Mouse (Mus musculus): ENCODE results near the gene Kif13a. TPM values are rescaled to one million over a fixed set of nuclear protein-coding genes. Genes with fewer than 3 reads are reported as not detected.

The Kif13a gene
- polyA plus RNA-seq, 1 experiment from 2014 or later = 38.7 TPM

DNA sequence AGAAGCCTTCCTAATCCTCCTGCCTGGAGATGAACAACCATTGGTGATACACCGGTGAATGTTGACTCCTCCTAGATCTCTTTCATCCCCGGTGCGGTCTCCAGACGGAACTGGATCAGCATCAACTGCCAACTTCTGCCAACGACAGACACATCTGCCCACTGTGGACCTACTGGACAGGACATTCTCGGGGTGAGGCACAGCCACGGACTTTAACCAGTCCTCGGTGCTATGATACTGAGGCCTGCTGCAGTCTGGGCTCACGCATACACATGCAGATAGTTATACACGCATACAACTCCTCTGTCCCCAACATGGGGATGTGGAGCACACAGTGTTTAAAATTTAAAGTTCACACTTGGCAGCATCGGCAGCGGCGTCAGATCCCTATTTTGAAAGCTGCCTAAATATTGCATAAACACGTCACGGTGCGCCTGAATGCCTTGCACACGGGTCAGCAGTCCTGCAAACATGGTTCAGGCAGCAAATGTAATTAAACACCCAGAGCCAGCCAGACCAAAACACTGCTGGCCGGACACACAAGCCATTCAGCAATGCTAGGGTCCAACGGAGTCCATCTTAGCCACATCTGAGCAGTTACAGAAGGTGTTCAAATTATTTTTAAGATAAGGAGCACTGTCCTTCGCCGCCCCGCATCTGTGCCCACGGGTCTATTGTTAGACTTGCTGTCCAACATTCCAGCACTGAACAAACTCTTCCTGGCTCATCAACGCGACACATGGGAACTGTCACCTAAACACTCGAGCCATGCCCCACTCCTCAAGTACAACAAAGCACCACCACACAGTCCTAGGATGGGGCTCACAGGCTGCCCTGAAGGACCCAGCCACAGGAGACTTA, 44.5 kb downstream of the Kif13a start:
- CTCF ChIA-PET = no interaction called here
- H3K27me3 ChIP-seq = no peaks in the 10 kb centered on the region
- ATAC-seq (no peak), DNase-seq (ENCODE audit: low read depth, low spot score) (no peak)
- POLR2A ChIA-PET = no interaction called here
- in situ Hi-C loops (cut with MboI; ENCODE audit: low pct_unique_long_range_greater_than_20kb) = no loop called here
- no peak for TF ChIP-seq CTCF (IDR thresholded peaks at IDR 0.05)

DNA sequence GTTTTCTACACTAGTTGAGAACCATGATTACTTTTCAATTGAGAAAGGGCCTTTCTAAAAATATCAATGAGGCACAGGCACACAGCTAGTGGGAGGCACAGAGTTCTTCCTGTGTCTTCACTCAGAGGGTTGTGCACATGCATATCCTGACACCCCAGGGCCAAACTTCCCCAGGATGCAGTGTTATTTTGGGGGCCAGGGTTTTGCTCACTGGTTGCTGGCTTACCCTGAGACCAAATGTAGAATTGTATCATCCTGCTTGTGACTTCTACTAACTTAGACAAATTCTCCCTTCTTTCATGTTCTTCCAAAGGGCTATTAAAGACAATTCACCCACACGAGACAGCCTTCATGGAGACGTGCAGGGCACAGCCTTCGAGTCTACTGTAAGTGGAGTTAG, 45.7 kb downstream of the Kif13a start:
- POLR2A ChIA-PET = no interaction called here
- ATAC-seq (no peak), DNase-seq (ENCODE audit: low read depth, low spot score) (no peak)
- in situ Hi-C loops (cut with MboI; ENCODE audit: low pct_unique_long_range_greater_than_20kb) = no loop called here
- CTCF ChIA-PET = interaction anchor here (1.0 kb wide), 1 partner anchor 8 kb away, joined by 3 read pairs; no protein-coding TSS in a partner anchor
- no peak for TF ChIP-seq CTCF (IDR thresholded peaks at IDR 0.05)
- H3K27me3 ChIP-seq = no peaks in the 10 kb centered on the region

DNA sequence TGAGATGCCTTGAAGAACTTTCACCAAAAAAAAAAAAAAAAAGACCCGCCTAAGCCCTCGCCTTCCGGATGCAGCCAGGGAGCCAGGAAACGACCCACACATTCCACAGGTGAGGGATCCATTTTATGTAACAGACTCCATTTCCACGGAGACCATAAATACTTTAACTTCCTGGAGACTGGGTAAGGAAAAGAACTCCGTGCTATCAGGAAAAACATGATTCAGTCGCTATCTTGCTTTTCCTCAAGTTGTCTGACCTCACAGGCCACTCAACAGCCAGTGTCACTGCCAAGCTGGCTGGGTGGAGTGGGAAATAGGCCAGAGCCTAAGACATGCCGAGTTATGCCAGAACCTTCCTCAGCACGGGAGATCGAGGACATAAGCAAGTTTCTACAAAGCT, 46.3 kb downstream of the Kif13a start:
- ChIA-PET CTCF (interaction anchor here (1.0 kb wide), 1 partner anchor 9 kb away, joined by 3 read pairs; no protein-coding TSS in a partner anchor), POLR2A (no interaction called here)
- DNase-seq (ENCODE audit: low read depth, low spot score) (no peak), ATAC-seq (no peak)
- no peaks in the 10 kb centered on the region for H3K27me3 ChIP-seq
- in situ Hi-C loops (cut with MboI; ENCODE audit: low pct_unique_long_range_greater_than_20kb) = no loop called here
- TF ChIP-seq CTCF (IDR thresholded peaks at IDR 0.05) = no peak

DNA sequence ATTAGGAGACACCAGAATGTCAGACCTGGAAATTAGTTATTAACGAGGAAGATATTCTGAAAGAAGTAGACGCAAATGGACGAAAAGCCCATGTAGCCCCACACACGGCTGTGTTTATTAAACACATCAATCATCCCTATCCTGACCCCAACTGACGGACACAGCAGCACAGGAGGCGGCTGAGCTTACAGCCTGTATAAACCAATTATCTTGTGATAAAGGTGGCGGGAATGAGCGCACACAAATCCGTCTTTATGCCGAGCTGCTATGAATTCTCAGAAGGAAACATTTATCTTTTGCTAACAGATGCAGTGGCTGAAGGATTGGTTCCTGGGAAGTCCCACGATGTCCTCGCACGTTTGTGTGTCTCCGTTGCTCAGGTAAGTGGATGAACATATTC, 48.9 kb downstream of the Kif13a start:
- TF ChIP-seq CTCF (IDR thresholded peaks at IDR 0.05) = no peak
- ChIA-PET POLR2A (no interaction called here), CTCF (no interaction called here)

DNA sequence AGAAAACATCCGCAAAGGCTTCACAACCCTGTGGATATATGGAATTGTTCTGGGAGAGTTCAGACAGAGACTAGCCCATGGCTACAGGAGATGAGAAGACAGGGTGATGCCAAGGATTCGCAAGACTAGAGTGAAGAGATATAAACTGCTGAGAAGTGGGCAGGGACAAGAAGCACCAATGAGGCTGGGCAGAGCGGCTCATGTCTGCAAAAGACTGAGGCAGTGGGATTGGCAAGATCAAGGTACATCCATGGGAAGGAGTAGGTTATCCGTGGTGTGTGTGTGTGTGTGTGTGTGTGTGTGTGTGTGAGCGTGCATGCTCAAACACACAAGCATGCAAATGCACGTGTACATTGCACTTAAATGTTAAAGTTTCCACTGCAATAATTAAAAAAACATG, 49.4 kb downstream of the Kif13a start:
- H3K27me3 ChIP-seq = no peaks in the 10 kb centered on the region
- ChIA-PET POLR2A (no interaction called here), CTCF (no interaction called here)
- DNase-seq (ENCODE audit: low read depth, low spot score) (no peak), ATAC-seq (no peak)
- in situ Hi-C loops (cut with MboI; ENCODE audit: low pct_unique_long_range_greater_than_20kb) = no loop called here
- TF ChIP-seq CTCF (IDR thresholded peaks at IDR 0.05) = no peak

More for the DNA sequence above, 48.9 kb downstream of the Kif13a start:
- DNase-seq (ENCODE audit: low read depth, low spot score) (no peak), ATAC-seq (no peak)
- in situ Hi-C loops (cut with MboI; ENCODE audit: low pct_unique_long_range_greater_than_20kb) = no loop called here
- H3K27me3 ChIP-seq = no peaks in the 10 kb centered on the region

DNA sequence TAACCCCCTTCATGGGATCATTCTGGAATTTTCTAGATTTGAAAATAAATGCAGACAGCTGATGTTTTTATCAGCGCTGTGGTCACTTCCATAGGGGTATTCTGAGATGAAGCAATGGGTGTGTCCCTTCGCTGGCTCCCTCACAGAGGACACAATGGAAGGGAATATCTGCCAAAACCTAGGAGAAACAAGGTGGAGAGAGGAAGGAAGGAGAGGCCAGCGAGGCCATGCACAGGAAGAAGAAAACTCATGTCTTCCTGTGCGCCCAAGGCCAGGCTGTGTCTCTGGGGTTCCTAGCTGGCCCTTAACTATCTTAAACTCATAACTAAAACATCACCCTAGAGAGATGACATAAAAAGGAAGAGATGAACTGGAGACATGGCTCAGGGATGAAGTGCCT, 52.6 kb downstream of the Kif13a start:
- ChIA-PET POLR2A (no interaction called here), CTCF (no interaction called here)
- ATAC-seq = no peak
- in situ Hi-C loops (cut with MboI; ENCODE audit: low pct_unique_long_range_greater_than_20kb) = no loop called here
- H3K27me3 ChIP-seq = no peaks in the 10 kb centered on the region
- TF ChIP-seq CTCF (IDR thresholded peaks at IDR 0.05) = no peak
- no peak for DNase-seq (ENCODE audit: low read depth, low spot score)

DNA sequence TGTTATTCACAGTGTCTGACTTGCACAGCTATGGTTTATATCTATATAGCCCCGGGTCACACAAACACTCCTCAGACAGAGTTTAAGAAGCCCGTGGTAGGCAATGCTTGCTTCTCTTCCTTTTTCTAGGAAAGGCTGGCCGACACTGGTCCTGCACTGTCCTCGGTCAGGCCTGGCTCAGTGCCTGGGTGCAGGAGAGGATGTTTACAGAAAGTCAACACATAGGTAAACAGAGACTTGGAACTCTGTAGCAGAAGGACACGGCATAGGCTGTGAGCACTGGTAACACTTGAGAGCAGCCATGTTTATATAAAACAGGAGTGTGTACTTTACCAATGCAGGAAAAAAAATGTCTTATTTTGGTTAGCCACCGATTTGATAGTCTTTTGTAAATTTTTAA, 54.3 kb downstream of the Kif13a start:
- ATAC-seq = no peak
- CTCF ChIA-PET = no interaction called here
- no peaks in the 10 kb centered on the region for H3K27me3 ChIP-seq
- POLR2A ChIA-PET = no interaction called here
- in situ Hi-C loops (cut with MboI; ENCODE audit: low pct_unique_long_range_greater_than_20kb) = no loop called here
- DNase-seq (ENCODE audit: low read depth, low spot score) = no peak
- TF ChIP-seq CTCF (IDR thresholded peaks at IDR 0.05) = no peak

DNA sequence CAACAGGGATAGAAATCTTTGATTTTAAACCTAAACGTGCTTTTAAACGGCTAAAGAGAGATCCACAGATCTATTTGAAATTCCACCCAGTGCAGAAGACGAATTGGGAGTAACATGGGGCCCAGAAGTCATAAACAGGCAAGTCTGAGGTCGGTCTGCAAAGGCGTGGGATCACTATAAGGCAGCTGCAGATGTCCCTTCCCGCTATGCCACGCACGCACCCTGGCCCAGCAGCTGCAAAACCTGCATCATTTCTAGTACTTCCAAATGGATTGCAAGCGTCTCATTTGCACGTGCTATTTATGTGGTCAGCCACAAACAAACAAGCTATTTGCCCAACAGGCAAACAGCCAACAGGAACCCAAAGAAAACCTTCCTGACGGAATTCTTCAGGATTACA, 56.9 kb downstream of the Kif13a start:
- in situ Hi-C loops (cut with MboI; ENCODE audit: low pct_unique_long_range_greater_than_20kb) = no loop called here
- ATAC-seq = no peak
- DNase-seq (ENCODE audit: low read depth, low spot score) = no peak
- no peak for TF ChIP-seq CTCF (IDR thresholded peaks at IDR 0.05)
- CTCF ChIA-PET = interaction anchor here (1.6 kb wide), 1 partner anchor 13 kb away, joined by 3 read pairs; no protein-coding TSS in a partner anchor
- no peaks in the 10 kb centered on the region for H3K27me3 ChIP-seq
- POLR2A ChIA-PET = interaction anchor here (1.0 kb wide), 1 partner anchor 15 kb away, joined by 3 read pairs; no protein-coding TSS in a partner anchor

DNA sequence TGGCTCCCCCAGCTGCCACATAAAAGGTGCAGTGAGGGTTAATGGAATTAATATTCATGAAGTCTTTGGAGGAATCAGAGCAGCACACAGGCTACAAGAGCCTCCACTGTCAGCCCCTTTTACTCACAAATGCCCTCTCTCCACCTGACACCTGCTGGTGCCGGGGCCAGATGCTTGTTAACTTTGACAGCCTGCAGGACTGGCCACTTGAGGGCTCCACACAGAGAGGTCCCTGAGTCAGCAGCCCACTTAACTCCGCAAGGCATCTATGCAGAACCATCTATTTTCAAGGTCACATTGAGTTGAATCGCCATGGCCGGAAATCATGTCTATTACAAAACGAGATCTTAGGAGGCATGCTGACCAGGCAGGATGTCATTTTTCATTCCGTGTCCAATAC, 57.5 kb downstream of the Kif13a start:
- no peaks in the 10 kb centered on the region for H3K27me3 ChIP-seq
- TF ChIP-seq CTCF (IDR thresholded peaks at IDR 0.05) = no peak
- no peak for DNase-seq (ENCODE audit: low read depth, low spot score)
- POLR2A ChIA-PET = interaction anchor here (1.0 kb wide), 1 partner anchor 15 kb away, joined by 3 read pairs; no protein-coding TSS in a partner anchor
- in situ Hi-C loops (cut with MboI; ENCODE audit: low pct_unique_long_range_greater_than_20kb) = no loop called here
- no peak for ATAC-seq
- CTCF ChIA-PET = interaction anchor here (1.6 kb wide), 1 partner anchor 13 kb away, joined by 3 read pairs; no protein-coding TSS in a partner anchor

DNA sequence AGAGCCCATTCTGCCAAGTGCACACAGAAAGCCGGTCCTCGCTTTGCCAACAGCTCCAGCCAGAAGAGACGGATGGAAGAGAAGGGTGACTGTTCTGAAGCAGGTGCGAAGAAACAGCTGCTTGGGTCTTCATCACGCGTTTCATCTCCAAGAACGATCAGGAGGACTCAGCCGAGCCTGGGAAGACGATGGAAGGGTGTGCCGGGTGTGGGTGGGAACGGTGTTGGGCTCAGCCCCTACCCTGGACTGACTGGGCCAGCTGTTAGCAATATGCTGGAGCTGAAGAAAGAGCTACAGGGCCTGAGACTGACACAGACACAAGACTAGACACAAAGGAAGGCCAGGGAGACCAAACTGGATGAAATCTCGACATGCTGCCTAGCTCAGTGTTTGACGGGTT, 60.2 kb downstream of the Kif13a start:
- ChIA-PET POLR2A (no interaction called here), CTCF (no interaction called here)
- in situ Hi-C loops (cut with MboI; ENCODE audit: low pct_unique_long_range_greater_than_20kb) = no loop called here
- H3K27me3 ChIP-seq = no peaks in the 10 kb centered on the region
- DNase-seq (ENCODE audit: low read depth, low spot score) (no peak), ATAC-seq (no peak)
- no peak for TF ChIP-seq CTCF (IDR thresholded peaks at IDR 0.05)

DNA sequence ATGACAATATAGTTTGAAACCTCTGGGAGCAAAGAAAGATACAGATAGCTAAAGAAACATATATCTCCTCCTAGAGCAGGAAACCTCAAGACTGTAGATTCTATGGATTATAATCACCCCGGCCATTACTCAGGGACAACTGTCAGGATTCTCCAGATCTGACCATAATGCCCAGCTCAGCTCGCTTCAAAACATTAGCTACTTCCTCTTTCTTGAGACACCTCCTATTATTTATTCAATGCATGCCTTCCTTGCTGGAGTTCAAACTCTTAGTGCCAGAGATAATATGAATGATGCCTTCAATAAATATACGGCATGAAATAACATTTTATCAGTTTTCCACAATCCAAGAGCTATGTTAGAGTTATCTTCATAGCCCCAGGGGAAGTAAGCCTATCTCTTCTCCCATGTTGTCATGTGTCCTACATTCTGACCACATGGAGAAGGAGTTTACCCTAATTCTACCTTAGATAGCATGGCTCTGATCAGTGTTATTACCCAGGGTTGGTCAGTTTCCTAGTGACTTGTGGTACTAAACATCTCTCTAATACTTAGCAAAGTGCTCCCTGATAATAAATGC, 66.4 kb downstream of the Kif13a start:
- ATAC-seq (no peak), DNase-seq (ENCODE audit: low read depth, low spot score) (no peak)
- POLR2A ChIA-PET = no interaction called here
- no peak for TF ChIP-seq CTCF (IDR thresholded peaks at IDR 0.05)
- H3K27me3 ChIP-seq = no peaks in the 10 kb centered on the region
- in situ Hi-C loops (cut with MboI; ENCODE audit: low pct_unique_long_range_greater_than_20kb) = no loop called here
- CTCF ChIA-PET = interaction anchor here (1.0 to 1.2 kb wide), 2 partner anchors 10 to 41 kb away, joined by 3 to 5 read pairs; no protein-coding TSS in a partner anchor

All from Patski (cell line).